Mouse (Mus musculus) neural tube, embryonic 12.5 days (tissue): ENCODE measurements at regions not wholly inside any gene's neighbourhood (a gene's known extent, or its start where the extent isn't known, plus 50 kb on each side); places are given as distances from the start of the nearest gene placed in this dataset.
"Not testable (repeated sequence)": the region's sequence is repeated elsewhere in the genome, so short reads cannot be mapped to it uniquely, and the experiment has no call there.

Experiments used
- ATAC-seq: fragments of 200-750 bp; cut with Nextera tagmentation; 2 replicates; pipeline ENCODE4 v1.8.0; 2017; ENCODE audit warnings: low read depth, mild to moderate bottlenecking, moderate TSS enrichment, moderate library complexity; ENCODE audit not compliant: low FRiP score
- H3K27ac ChIP-seq: fragments of 300-500 bp; sonication (generic); 2 replicates; pipeline ENCODE4 v1.5.1; 2016
- H3K27me3 ChIP-seq: fragments of 300-500 bp; sonication (generic); replicated peaks from 2 replicates; pipeline ENCODE4 v1.6.1; 2016; ENCODE audit warnings: mild to moderate bottlenecking
- H3K36me3 ChIP-seq: fragments of 300-500 bp; sonication (generic); 2 replicates; pipeline ENCODE4 v1.6.1; 2016; ENCODE audit warnings: mild to moderate bottlenecking
- H3K4me1 ChIP-seq: fragments of 300-500 bp; sonication (generic); 2 replicates; pipeline ENCODE4 v1.6.1; 2016
- H3K4me2 ChIP-seq: fragments of 300-500 bp; sonication (generic); replicated peaks from 2 replicates; pipeline ENCODE4 v1.6.1; 2016; ENCODE audit warnings: mild to moderate bottlenecking
- H3K4me3 ChIP-seq: fragments of 300-500 bp; sonication (generic); 2 replicates; pipeline ENCODE4 v1.5.1; 2016
- H3K9ac ChIP-seq: fragments of 300-500 bp; sonication (generic); 2 replicates; pipeline ENCODE4 v1.6.1; 2016; ENCODE audit warnings: mild to moderate bottlenecking
- H3K9me3 ChIP-seq: fragments of 300-500 bp; sonication (generic); 2 replicates; pipeline ENCODE4 v1.6.1; 2016; ENCODE audit warnings: mild to moderate bottlenecking
- WGBS: fragments of 180-500 bp; shearing (Covaris S2); methylation state at CpG from one replicate; pipeline ENCODE4 v1.1.7; 2016; 5-methylcytosine and 5-hydroxymethylcytosine counted together

DNA sequence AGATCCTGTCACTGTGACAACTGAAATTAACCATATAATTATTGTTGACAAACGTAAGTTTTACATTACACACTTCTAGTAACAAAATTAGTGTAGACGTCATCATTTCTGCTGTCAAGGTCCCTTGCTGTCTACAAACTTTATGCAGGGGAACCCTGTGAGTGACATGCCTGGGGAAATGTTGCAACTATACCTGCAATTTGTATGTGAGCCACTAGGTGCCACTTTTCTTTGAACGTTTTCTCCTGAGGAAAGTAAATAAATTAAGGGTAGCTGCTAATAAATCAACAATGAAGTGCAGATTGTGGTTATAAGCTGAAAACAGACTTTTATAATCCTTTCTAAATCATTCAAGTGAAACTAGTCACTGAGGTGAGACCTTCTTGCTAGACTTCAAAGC lies 457.3 kb upstream of the Ercc4 start:
- no peak overlapping the region for H3K4me3 ChIP-seq
- H3K4me1 ChIP-seq: no peaks in the 10 kb centered on the region
- H3K4me2 ChIP-seq: no peak overlapping the region
- H3K27ac ChIP-seq: no peak overlapping the region
- no peak overlapping the region for H3K9ac ChIP-seq
- no peaks in the 10 kb centered on the region for H3K27me3 ChIP-seq
- H3K9me3 ChIP-seq: no peaks in the 10 kb centered on the region
- no peak for ATAC-seq
- no peaks in the 10 kb centered on the region for H3K36me3 ChIP-seq
- WGBS: 78% methylated on average over 3 of the region's 3 CpGs

DNA sequence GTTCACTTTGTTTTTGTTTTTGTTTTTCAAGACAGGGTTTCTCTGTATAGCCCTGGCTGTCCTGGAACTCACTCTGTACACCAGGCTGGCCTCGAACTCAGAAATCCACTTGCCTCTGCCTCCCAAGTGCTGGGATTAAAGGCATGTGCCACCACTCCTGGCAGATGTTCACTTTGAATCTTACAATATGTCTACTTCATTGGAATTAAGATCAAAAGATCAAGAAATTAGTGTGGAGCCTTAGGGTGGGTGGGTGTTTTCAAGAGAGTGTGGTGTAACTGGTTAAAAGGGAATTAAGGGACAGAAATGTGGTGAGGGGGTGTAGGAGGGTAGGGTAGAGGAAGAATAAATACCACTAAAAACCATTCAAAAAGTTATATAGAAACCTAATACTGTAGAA lies 435.8 kb upstream of the Ercc4 start:
- not testable (repeated sequence) for H3K36me3 ChIP-seq

DNA sequence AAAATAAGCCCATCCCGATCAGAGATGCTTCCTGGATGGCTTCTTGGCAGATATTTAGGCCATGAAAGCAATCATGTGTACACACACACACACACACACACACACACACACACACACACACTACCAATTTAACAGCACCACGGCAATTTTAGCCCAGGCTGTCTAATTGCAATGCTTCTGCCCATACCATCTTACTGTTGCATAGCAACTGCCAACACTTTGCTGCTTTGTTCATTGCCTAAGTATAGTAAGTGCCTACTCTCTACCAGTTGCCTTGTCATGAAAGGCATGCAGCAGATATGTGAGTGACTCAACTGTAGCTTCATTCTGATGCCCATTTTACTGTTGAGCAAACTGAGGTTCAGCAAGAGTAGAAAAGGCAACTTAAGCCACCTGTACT lies 428.0 kb upstream of the Ercc4 start:
- Histone ChIP-seq H3K4me2 (no peak overlapping the region), H3K9ac (no peak overlapping the region), H3K9me3 (no peaks in the 10 kb centered on the region), H3K4me3 (no peak overlapping the region), H3K27ac (no peak overlapping the region), H3K4me1 (no peaks in the 10 kb centered on the region), H3K27me3 (no peaks in the 10 kb centered on the region), H3K36me3 (no peaks in the 10 kb centered on the region)
- no peak for ATAC-seq
- 79% methylated on average over 2 of the region's 2 CpGs for WGBS

More for the DNA sequence above, 435.8 kb upstream of the Ercc4 start:
- H3K9me3 ChIP-seq, H3K4me2 ChIP-seq, H3K4me3 ChIP-seq, H3K4me1 ChIP-seq, ATAC-seq, H3K9ac ChIP-seq, H3K27ac ChIP-seq, H3K27me3 ChIP-seq: not testable (repeated sequence)
- WGBS: 90% methylated on average over 1 of the region's 1 CpGs

DNA sequence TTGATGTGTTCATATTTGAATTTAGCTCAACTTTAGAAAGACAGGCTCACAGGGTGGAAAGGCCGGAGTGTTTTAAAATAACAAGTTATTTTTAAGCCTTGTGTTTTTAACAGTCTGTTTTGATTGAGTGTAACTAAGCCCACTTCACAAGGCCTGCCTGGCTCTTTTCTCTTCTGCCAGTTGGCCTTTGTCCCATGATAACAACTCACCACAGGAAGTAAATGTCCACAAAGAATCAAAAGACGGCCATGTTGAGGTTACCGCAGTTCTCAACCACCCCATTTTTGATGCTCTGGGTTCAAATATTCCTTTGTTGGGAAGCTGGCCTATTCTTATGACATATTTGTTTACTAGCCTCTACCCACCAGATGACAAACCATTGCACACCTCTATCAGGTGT lies 423.7 kb upstream of the Ercc4 start:
- H3K4me1 ChIP-seq: no peaks in the 10 kb centered on the region
- no peak overlapping the region for H3K9ac ChIP-seq
- no peaks in the 10 kb centered on the region for H3K36me3 ChIP-seq
- H3K9me3 ChIP-seq: no peaks in the 10 kb centered on the region
- no peak for ATAC-seq
- H3K4me3 ChIP-seq: no peak overlapping the region
- no peak overlapping the region for H3K27ac ChIP-seq
- no peaks in the 10 kb centered on the region for H3K27me3 ChIP-seq
- WGBS: 77% methylated on average over 3 of the region's 3 CpGs
- H3K4me2 ChIP-seq: no peak overlapping the region

DNA sequence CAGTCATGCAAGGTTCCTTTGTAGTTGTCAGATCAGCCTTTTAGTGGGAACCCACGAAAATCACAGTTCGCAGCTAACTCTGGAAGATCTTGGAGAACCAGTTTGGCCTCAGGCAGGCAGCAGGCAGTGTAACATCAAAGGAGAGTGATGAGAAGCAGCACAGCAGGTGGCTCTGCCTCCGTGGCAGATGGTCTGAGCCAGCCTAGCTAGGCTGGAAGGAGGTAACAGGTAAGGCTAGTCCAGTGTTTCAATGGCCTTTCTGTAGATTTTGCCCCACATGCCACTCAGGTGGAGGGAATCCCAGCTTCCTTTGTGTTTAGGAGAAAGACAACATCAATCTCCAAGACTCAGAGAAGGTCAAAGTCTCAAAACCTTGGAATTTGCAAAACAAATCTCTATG lies 417.7 kb upstream of the Ercc4 start:
- no peaks in the 10 kb centered on the region for H3K36me3 ChIP-seq
- WGBS: 25% methylated on average over 3 of the region's 3 CpGs
- no peak overlapping the region for H3K9ac ChIP-seq
- H3K27me3 ChIP-seq: no peaks in the 10 kb centered on the region
- no peak overlapping the region for H3K4me2 ChIP-seq
- H3K4me1 ChIP-seq: no peaks in the 10 kb centered on the region
- no peak overlapping the region for H3K4me3 ChIP-seq
- no peak overlapping the region for H3K27ac ChIP-seq
- H3K9me3 ChIP-seq: no peaks in the 10 kb centered on the region
- no peak for ATAC-seq

DNA sequence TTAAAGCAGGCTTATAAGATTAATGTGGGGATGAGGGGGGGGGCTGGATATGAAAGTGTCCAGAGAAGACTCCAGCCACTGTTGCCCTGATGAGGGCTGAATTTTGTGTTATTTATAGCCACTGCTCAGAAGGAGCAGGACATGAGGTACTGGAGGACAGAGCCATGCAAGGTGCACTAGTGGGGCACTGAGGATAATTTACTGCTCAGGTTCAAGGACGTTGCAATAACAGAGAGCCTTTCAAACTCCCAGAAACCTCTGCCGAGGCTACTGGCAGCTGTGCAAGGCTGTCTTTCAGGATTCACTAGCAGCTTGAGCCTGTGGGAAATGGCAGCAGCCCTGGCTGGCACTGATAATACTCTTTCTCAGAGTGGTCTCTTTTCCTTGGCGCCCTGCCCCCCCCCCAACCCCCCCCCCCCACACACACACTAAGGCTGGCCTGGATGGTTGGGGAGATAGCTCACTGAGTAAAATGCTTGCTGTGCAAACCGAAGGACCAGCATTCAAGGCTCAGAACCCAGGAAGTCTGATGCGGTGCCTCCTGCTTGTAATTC lies 416.7 kb upstream of the Ercc4 start:
- WGBS: 55% methylated on average over 5 of the region's 5 CpGs
- no peaks in the 10 kb centered on the region for H3K4me1 ChIP-seq
- no peak overlapping the region for H3K27ac ChIP-seq
- H3K27me3 ChIP-seq: no peaks in the 10 kb centered on the region
- H3K4me2 ChIP-seq: no peak overlapping the region
- 0 out of 2 replicates have a peak, but pooled peaks have one; percentile 65 for ATAC-seq
- H3K9me3 ChIP-seq: no peaks in the 10 kb centered on the region
- no peaks in the 10 kb centered on the region for H3K36me3 ChIP-seq
- no peak overlapping the region for H3K9ac ChIP-seq
- no peak overlapping the region for H3K4me3 ChIP-seq

DNA sequence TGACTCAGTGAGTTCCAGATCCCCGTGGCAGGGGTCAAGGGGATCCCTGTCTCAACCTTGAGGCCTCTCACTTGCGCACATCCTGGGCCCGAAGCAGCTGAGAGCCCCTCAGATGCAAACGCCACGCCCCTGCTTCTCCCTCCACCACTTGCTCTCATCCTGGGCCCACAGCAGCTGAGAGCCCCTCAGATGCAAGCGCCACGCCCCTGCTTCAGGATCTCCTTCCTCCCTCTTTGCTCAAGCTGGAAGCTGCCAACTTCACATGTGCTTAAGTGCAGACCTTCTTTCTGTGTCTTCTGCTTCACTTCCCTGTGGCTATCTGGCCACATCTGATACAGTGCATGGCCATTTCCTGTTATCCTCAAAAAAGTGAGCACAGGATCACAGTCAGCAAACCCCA lies 416.1 kb upstream of the Ercc4 start:
- ATAC-seq: peak; percentile 21; the same call in 1 of the 2 replicates
- WGBS: 72% methylated on average over 7 of the region's 7 CpGs
- H3K9me3 ChIP-seq: no peaks in the 10 kb centered on the region
- H3K4me2 ChIP-seq: no peak overlapping the region
- H3K9ac ChIP-seq: no peak overlapping the region
- no peaks in the 10 kb centered on the region for H3K27me3 ChIP-seq
- no peaks in the 10 kb centered on the region for H3K4me1 ChIP-seq
- H3K27ac ChIP-seq: no peak overlapping the region
- H3K36me3 ChIP-seq: no peaks in the 10 kb centered on the region
- no peak overlapping the region for H3K4me3 ChIP-seq

DNA sequence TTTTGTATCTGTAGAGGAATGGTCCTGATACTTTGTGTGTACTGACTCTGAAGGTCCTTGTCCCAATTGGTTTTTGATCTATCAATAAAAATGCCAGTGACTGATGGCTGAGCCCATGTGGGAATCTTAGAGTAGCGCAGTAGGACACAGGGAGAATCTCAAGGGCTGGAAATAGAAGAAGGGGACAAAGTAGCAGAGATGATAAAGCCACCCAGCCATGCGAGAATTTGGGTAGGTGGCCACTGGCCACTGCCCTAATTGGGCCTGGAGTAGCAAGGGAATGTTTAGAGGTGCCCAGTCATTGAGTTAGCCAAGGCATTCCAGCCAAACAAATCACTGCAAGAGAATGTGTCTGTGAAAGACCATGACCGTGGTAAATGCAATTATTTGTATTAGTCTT lies 414.8 kb upstream of the Ercc4 start:
- Histone ChIP-seq H3K4me2 (no peak overlapping the region), H3K4me3 (no peak overlapping the region), H3K36me3 (no peaks in the 10 kb centered on the region), H3K9me3 (no peaks in the 10 kb centered on the region), H3K27me3 (no peaks in the 10 kb centered on the region), H3K4me1 (no peaks in the 10 kb centered on the region), H3K9ac (no peak overlapping the region), H3K27ac (no peak overlapping the region)
- no peak for ATAC-seq
- WGBS: 82% methylated on average over 3 of the region's 3 CpGs

DNA sequence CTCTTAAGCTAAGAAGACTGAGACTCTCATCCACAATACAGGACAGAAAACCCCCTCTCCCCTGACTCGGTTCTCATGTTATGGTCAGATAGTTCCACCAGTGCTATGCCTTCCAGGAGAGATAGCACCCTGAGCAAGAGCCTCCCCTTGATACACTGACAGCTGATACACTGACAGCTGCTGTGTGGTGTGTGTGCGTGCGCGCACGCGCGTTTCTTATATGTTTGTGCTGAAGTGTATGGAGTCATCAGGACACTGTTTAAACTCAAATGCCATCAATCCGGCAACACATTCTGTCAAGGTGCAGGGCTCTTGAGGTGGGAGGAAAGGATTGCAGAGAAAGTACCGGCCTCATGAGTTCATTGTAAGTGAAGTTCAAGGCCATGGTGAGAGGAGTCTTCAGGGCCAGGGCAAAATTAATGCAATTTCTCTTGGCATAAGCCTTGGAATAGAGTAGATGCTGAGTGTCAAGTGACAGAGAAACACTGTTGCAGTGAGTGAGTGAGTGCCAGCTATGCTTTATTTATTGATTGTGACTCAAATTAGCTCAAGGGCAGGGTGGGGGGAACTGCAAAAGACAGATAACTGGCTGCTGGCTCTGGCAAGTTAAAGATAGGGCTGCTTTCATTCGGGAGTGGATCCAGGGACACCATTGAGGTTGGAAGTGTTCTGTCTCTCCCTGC lies 412.4 kb upstream of the Ercc4 start:
- no peak overlapping the region for H3K27ac ChIP-seq
- H3K9ac ChIP-seq: no peak overlapping the region
- no peak overlapping the region for H3K4me2 ChIP-seq
- no peaks in the 10 kb centered on the region for H3K27me3 ChIP-seq
- no peaks in the 10 kb centered on the region for H3K36me3 ChIP-seq
- no peak for ATAC-seq
- no peaks in the 10 kb centered on the region for H3K9me3 ChIP-seq
- no peak overlapping the region for H3K4me3 ChIP-seq
- 93% methylated on average over 10 of the region's 10 CpGs for WGBS
- H3K4me1 ChIP-seq: no peaks in the 10 kb centered on the region

DNA sequence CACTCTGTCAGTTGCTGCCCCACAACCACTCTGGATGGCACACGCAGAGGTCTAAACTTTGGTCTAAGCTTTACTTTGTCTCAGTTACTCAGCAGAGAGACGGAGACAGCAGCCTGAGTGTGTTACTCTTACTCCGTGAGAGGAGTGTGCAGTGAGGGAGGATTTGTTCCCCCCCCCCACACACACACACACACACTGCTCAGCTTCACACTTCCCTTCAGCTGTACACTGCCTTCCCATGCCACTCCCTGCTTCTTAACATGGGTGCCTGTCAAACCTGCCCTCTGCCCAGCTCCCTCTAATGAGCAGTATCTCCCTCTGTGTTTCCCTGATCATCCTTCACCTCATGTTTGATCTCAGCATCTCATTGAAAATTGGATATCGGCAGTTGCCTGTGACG lies 409.9 kb upstream of the Ercc4 start:
- Histone ChIP-seq H3K4me1 (no peaks in the 10 kb centered on the region), H3K27ac (no peak overlapping the region), H3K4me3 (no peak overlapping the region), H3K9ac (no peak overlapping the region), H3K9me3 (no peaks in the 10 kb centered on the region), H3K36me3 (no peaks in the 10 kb centered on the region), H3K4me2 (no peak overlapping the region), H3K27me3 (no peaks in the 10 kb centered on the region)
- 89% methylated on average over 5 of the region's 5 CpGs for WGBS
- no peak for ATAC-seq

DNA sequence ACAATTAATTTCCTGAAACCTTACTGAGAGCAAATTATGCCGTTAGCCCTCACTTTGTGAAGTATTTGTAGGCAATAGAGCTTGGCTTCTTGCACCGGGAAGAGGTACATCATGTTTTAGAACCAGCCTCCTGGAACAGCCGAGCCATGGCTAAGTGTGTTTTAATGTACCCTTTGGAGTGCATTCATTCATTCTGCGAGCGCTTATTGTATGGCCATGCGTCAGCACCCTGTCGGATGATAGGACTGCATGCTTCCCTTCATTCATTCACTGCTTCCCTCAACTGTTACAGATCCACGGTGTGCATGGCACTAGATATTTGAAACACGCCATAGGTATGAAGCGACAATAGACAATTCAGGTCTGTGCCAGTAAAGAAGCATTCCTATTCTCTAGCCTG lies 409.4 kb upstream of the Ercc4 start:
- Histone ChIP-seq H3K27me3 (no peaks in the 10 kb centered on the region), H3K27ac (no peak overlapping the region), H3K4me2 (no peak overlapping the region), H3K4me1 (no peaks in the 10 kb centered on the region), H3K9me3 (no peaks in the 10 kb centered on the region), H3K4me3 (no peak overlapping the region), H3K9ac (no peak overlapping the region), H3K36me3 (no peaks in the 10 kb centered on the region)
- ATAC-seq: no peak
- 91% methylated on average over 10 of the region's 10 CpGs for WGBS

DNA sequence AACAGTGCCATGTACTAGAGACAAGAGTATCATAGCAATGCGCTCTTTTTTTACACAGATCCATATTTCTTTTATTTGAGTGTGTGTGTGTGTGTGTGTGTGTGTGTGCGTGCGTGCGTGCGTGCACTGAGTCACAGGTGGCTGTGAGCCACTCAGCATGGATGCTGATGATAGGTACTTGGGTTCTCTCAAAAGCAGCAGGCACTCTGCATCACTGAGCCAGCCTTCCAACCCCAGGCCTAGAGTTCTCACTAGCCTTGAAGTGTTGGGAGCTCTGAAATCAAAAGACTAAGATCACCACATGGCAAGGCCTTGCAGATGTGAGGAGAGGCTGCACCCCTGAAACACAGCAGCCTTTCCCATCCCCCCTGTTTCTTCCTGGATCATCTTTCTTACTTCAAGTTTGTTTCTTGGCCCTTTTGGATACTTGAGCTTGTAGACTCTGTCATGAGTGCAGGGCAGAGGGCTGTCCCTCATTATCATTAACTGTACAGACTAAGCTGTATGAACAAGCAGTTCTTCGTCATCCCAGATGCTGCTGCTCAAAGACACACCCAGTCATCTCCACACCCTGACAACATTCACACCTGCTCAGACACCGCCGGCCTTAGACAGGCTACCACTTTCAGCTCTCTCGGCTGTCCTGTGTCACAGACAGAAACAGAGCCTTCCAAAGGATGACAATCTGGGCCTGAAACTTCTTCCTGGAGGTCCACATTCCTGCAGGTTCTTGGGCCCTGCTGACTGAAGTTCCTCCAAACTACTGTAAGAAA lies 405.5 kb upstream of the Ercc4 start:
- WGBS: 92% methylated on average over 9 of the region's 9 CpGs
- Histone ChIP-seq H3K36me3 (no peaks in the 10 kb centered on the region), H3K4me3 (no peak overlapping the region), H3K4me1 (no peaks in the 10 kb centered on the region), H3K9me3 (no peaks in the 10 kb centered on the region), H3K4me2 (no peak overlapping the region), H3K9ac (no peak overlapping the region), H3K27me3 (no peaks in the 10 kb centered on the region), H3K27ac (no peak overlapping the region)
- no peak for ATAC-seq

DNA sequence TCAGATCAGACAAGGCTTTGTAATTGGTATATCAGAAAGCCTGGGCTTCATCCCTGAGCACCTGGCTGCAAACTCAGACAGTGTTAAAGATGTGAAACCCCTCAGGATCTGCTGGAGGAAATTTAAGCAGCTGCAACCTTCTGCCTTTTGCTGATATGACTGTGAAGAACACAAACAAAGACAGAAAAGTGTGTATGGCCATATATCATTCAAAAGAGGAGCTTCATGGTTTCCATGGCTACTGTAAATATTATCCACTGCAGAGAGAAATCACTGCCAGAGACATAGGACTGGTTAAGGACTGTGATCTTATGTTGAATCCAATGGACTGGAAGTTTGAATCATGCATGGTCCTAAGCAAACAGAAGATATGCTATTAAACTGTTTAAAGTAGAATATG lies 402.6 kb upstream of the Ercc4 start:
- Histone ChIP-seq H3K4me3 (no peak overlapping the region), H3K27me3 (no peaks in the 10 kb centered on the region), H3K27ac (no peak overlapping the region), H3K4me2 (no peak overlapping the region), H3K4me1 (no peaks in the 10 kb centered on the region), H3K36me3 (no peaks in the 10 kb centered on the region), H3K9me3 (no peaks in the 10 kb centered on the region), H3K9ac (no peak overlapping the region)
- no peak for ATAC-seq
